Mouse (Mus musculus): ENCODE data around the gene Ino80e. TPM values are rescaled to one million over a fixed set of nuclear protein-coding genes. Genes with fewer than 3 reads are reported as not detected.
A peak's percentile ranks its signal among the peaks of the same experiment; 100 is the strongest.

The Ino80e gene
- total RNA-seq, 2 experiments from 2014 or later, result 48.4 to 55.6 TPM

GRCm38 (mm10) chr7:126816494-126816893, 45.7 kb downstream of the Ino80e start:
- DNase-seq (ENCODE audit: low spot score in 2 of 2), result no peak

- no peak for DNase-seq (ENCODE audit: low spot score in 2 of 2)
Measured at GRCm38 (mm10) chr7:126815726-126816222, 46.4 kb downstream of the Ino80e start.

GRCm38 (mm10) chr7:126809723-126810369, 52.3 kb downstream of the Ino80e start:
- DNase-seq (ENCODE audit: low spot score in 2 of 2), result no peak

GRCm38 (mm10) chr7:126808703-126809455, 53.3 kb downstream of the Ino80e start:
- DNase-seq (ENCODE audit: low spot score in 2 of 2), result peak; percentile 90 to 95

- DNase-seq (ENCODE audit: low spot score in 2 of 2), result no peak
Measured at GRCm38 (mm10) chr7:126807405-126807804, 54.8 kb downstream of the Ino80e start.

- no peak for DNase-seq (ENCODE audit: low spot score in 2 of 2)
Measured at GRCm38 (mm10) chr7:126806956-126807355, 55.2 kb downstream of the Ino80e start.

- no peak for DNase-seq (ENCODE audit: low spot score in 2 of 2)
Measured at GRCm38 (mm10) chr7:126803751-126804150, 58.4 kb downstream of the Ino80e start.

GRCm38 (mm10) chr7:126803181-126803580, 59.0 kb downstream of the Ino80e start:
- no peak for DNase-seq (ENCODE audit: low spot score in 2 of 2)

- DNase-seq (ENCODE audit: low spot score in 2 of 2), result no peak
Measured at GRCm38 (mm10) chr7:126802134-126802889, 59.9 kb downstream of the Ino80e start.

- no peak for DNase-seq (ENCODE audit: low spot score in 2 of 2)
Measured at GRCm38 (mm10) chr7:126801057-126801422, 61.1 kb downstream of the Ino80e start.

Other genes starting within 250 kb of the Ino80e start
- gene Nupr1, start 231.5 kb downstream of the Ino80e start, total RNA-seq (2021), result 1 to 10 TPM; 6.8 to 8.8 TPM
- 10 to 100 TPM; 26.1 to 33.5 TPM for gene Sgf29, start 213.1 kb downstream of the Ino80e start, total RNA-seq (2021)
- gene Sult1a1, start 185.9 kb downstream of the Ino80e start, total RNA-seq (2021), result 10 to 100 TPM in 1 of 2 experiments, 1 to 10 TPM in 1; 9.5 to 11.6 TPM
- 100 to 1,000 TPM; 105 to 106 TPM for gene Bola2, start 167.0 kb downstream of the Ino80e start, total RNA-seq (2021)
- 10 to 100 TPM; 17.3 to 17.4 TPM for gene Slx1b, start 166.6 kb downstream of the Ino80e start, total RNA-seq (2021)
- 100 to 1,000 TPM; 121 to 122 TPM for gene Coro1a, start 154.6 kb downstream of the Ino80e start, total RNA-seq (2021)
- gene Mapk3, start 102.8 kb downstream of the Ino80e start, total RNA-seq (2021), result 100 to 1,000 TPM; 174 to 194 TPM
- 1 to 10 TPM; 2.2 to 4.6 TPM for gene Gdpd3, start 96.0 kb downstream of the Ino80e start, total RNA-seq (2021)
- 100 to 1,000 TPM; 286 to 300 TPM for gene Ypel3, start 85.4 kb downstream of the Ino80e start, total RNA-seq (2021)
- under 1 TPM; 0.56 to 0.64 TPM for gene Tbx6, start 80.9 kb downstream of the Ino80e start, total RNA-seq (2021)
- 10 to 100 TPM; 48.9 to 54.5 TPM for gene Ppp4c, start 69.9 kb downstream of the Ino80e start, total RNA-seq (2021)
- 10 to 100 TPM; 62.4 to 68.1 TPM for gene Fam57b, start 64.7 kb downstream of the Ino80e start, total RNA-seq (2021)
- not detected for gene 4930451I11Rik, start 30.7 kb downstream of the Ino80e start, total RNA-seq (2021)
- gene Doc2a, start 15.0 kb downstream of the Ino80e start, total RNA-seq (2021), result 10 to 100 TPM; 15.8 to 18.5 TPM
- 10 to 100 TPM; 25.8 to 30.9 TPM for gene Hirip3, start 405 bp downstream of the Ino80e start, total RNA-seq (2021)
- gene Taok2, start 22.3 kb upstream of the Ino80e start, total RNA-seq (2021), result 100 to 1,000 TPM; 156 to 160 TPM
- gene Tmem219, start 60.5 kb upstream of the Ino80e start, total RNA-seq (2021), result 10 to 100 TPM; 18.4 to 23.1 TPM
- 100 to 1,000 TPM; 192 to 198 TPM for gene Kctd13, start 66.5 kb upstream of the Ino80e start, total RNA-seq (2021)
- gene Asphd1, start 87.2 kb upstream of the Ino80e start, total RNA-seq (2021), result 10 to 100 TPM; 33.3 to 33.7 TPM
- 100 to 1,000 TPM; 475 to 503 TPM for gene Sez6l2, start 88.2 kb upstream of the Ino80e start, total RNA-seq (2021)
- 100 to 1,000 TPM; 164 to 166 TPM for gene Cdipt, start 113.5 kb upstream of the Ino80e start, total RNA-seq (2021)
- not detected for gene Cdiptos, start 113.7 kb upstream of the Ino80e start, total RNA-seq (2021)
- 10 to 100 TPM in 1 of 2 experiments, 1 to 10 TPM in 1; 8.5 to 10.0 TPM for gene Mvp, start 152.2 kb upstream of the Ino80e start, total RNA-seq (2021)
- not detected for gene Pagr1b, start 154.1 kb upstream of the Ino80e start, total RNA-seq (2021)
- gene Pagr1a, start 155.0 kb upstream of the Ino80e start, total RNA-seq (2021), result 10 to 100 TPM; 16.7 to 17.4 TPM
- 10 to 100 TPM; 61.2 to 65.1 TPM for gene Gm42742, start 158.7 kb upstream of the Ino80e start, total RNA-seq (2021)
- 100 to 1,000 TPM; 246 to 261 TPM for gene Prrt2, start 158.8 kb upstream of the Ino80e start, total RNA-seq (2021)
- gene Maz, start 164.7 kb upstream of the Ino80e start, total RNA-seq (2021), result 100 to 1,000 TPM; 238 to 241 TPM
- 1 to 10 TPM; 3.1 to 6.0 TPM for gene Kif22, start 180.1 kb upstream of the Ino80e start, total RNA-seq (2021)
- gene Zg16, start 225.0 kb upstream of the Ino80e start, total RNA-seq (2021), result not detected
- 1 to 10 TPM in 1 of 2 experiments, under 1 TPM in 1; 0.84 to 1.6 TPM for gene AI467606, start 229.0 kb upstream of the Ino80e start, total RNA-seq (2021)

Data from layer of hippocampus, adult 18-20 months (tissue).